Mouse (Mus musculus) fat pad, adult 2 months (tissue): ENCODE results near the gene Wdr34.
"Not testable (repeated sequence)": the region's sequence is repeated elsewhere in the genome, so short reads cannot be mapped to it uniquely, and the experiment has no call there.

Experiments used
- DNase-seq: peaks from one replicate; pipeline ENCODE4 v3.0.0-alpha.2; 2011; ENCODE audit warnings: low read depth, low spot score; ENCODE audit errors: extremely low read depth

The Wdr34 gene

DNA sequence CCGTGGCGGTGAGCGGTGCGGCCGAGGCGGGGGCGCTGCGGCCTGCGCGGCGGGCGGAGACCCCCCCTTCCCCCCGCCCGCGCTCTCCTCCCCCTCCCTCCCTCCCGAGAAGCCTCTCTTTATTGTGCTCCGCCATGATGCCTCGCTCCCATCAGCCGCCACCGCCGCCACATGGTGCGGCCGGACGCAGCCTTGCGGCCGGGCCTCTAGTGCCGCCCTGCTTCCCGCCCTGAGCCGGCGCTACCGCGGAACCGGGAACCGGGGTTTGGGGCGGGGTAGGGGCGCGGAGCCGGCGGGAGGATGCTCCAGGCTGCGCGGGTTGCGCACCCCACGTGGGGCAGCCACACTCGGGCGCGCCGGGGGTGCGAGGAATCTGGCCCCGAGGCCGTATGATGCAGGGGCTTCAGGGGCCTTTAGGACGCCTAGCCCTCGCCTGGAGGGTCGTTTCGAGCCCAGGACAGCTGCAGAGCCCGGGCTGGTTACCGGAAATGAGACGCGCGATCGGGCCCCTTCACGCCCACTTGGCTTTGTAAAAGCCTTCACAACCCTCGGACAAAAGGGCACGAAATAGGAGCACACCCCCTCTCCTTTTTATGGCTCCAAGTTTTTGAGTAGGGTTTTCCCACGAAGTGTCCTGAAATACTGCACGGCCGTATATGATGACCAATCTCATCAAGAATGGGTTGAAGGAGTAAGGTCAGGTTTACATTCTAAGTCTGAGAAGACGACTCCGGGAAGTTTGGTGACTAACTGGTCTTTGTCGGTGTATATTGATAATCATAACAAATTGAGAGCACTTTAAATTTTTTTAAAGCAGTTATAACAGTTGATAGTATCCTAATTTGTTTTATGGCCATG is 18.6 kb upstream of the Wdr34 start:
- DNase-seq, result no peak

DNA sequence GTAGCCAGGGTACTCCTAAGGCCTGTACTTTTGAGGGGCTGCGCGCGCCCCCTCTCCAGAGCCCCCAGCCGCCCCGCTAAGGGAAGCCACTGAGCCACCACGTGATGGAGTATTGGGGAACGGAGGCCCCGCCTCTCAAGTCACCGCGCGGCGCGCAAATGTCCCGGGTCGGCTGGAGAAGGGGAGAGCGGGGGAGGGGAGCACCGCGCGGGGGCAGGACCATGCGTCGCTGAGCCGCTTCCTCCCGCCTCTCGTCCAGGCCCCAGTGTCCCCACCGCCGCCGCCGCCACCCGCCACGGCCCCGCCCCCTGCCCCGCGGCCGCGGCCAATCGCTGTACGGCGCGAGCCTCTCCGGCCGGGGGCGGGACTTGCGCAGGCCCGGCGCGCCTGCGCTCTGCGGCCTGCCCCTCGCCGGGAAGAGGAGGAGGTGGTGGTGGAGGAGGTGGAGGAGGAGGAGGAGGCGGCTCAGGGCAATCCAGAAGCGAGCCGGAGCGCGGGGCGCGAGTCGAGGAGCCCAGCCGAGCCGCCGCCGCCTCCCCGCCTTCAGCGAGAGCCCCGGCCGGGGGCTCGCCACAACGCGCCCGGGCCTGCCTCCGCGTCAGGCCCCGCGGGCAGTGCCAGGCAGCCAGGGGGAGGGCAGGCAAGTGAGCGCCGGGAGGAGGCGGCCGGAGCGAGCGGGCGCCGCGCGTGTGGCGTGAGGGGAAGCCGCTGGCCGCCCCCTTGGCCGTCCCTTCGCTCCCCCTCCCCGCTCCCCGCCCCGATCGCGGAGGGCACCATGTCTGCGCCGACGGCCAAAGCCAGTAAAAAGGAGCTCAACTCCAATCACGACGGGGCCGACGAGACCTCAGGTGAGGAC is 17.6 kb upstream of the Wdr34 start:
- no peak for DNase-seq

DNA sequence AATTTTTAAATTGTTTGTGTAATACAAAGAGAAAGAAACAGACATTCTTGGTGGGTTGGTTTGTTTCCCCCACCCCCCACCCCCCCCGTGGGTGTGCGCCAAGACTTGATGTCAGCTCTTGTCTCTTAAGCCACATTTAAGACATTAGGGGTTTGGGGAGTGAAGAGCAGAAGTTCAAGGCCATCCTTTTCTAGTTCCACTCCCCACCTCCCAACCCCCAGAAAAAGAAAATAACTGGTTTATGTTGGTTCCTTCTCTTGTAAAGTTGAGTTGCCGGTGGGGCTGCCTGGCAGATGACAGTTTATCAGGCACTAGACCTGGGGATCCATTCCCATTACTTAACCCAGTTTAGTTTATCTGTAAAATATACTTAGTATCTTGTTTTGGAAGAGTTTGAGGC is 15.6 kb upstream of the Wdr34 start:
- no peak for DNase-seq

DNA sequence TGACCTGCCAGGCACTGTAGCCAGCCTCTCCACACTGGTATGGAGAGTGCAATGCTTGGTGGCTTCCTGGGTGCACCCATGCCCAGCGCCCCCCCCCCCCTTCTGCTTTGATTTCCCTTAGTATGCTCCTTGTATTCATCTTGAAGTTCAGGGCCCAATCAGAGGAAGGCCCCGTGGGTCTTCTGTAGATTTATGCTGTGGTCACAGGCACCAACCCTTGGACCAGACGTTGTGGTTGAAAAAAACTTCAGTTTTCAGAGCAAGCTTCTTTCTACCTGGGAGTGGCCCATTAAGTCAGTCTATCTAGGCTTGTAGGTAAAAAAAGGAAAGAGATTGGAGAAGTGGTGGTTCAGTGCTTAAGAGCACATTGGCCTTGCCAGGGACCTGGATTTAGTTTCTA is 15.1 kb upstream of the Wdr34 start:
- DNase-seq, result no peak

DNA sequence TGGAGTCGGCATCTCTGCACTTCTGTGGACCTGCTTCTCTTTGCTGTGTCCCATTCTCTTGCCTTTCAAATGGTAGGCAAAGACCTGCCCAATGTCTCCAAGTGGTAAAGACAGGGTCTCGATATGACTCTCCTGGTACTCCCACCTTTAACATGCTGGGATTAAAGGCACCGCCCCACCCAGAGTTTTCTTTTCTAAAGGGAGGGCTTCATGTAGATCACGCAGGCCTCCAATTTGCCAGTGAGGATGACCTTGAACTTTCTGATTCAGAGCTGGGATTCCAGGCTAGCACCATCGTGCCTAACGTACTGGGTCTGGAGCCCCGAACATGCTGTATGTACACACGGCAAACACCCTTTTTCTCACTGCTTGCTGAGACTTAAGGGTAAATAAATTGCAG is 14.6 kb upstream of the Wdr34 start:
- no peak for DNase-seq

DNA sequence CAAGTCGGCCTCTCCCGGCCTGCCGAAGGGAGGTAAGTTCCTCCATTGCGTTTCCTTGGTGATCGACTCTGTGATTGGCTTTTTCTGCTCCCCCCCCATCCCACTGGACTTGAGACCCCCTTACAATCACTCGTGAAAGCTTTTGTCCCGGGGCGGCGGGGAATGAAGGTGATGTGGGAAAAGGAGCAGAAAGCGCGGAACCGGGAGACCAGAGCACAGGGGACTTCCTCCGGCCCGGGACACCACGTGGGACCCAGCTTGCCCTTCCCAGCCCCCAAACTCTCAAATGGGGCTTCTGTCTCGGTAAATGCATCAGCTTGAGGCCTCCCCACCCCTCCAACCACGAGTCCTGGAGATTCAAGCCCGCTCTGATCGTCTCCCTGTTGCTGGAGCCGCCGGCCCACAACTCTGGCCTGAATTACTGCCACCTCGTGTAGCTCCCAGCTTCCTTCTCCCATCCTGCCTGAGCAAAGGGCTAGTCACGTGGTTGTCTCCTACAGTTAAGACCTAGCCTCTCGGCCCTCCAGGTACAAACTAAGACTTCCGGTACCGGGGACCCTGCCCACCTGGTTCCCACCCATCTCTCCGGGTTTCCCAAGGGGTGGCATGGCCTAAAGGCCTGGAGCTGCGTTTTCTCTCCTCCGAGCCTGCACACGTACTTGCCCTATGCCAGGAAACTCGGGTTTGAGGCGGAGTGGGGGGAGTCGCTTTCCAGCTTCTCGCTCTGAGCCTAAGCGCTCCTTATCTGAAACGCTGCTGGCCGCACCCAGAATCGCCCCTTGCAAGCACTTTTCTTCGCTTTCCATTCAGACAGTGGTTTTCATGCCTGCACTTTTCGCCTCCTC is 13.8 kb upstream of the Wdr34 start:
- DNase-seq, result no peak

DNA sequence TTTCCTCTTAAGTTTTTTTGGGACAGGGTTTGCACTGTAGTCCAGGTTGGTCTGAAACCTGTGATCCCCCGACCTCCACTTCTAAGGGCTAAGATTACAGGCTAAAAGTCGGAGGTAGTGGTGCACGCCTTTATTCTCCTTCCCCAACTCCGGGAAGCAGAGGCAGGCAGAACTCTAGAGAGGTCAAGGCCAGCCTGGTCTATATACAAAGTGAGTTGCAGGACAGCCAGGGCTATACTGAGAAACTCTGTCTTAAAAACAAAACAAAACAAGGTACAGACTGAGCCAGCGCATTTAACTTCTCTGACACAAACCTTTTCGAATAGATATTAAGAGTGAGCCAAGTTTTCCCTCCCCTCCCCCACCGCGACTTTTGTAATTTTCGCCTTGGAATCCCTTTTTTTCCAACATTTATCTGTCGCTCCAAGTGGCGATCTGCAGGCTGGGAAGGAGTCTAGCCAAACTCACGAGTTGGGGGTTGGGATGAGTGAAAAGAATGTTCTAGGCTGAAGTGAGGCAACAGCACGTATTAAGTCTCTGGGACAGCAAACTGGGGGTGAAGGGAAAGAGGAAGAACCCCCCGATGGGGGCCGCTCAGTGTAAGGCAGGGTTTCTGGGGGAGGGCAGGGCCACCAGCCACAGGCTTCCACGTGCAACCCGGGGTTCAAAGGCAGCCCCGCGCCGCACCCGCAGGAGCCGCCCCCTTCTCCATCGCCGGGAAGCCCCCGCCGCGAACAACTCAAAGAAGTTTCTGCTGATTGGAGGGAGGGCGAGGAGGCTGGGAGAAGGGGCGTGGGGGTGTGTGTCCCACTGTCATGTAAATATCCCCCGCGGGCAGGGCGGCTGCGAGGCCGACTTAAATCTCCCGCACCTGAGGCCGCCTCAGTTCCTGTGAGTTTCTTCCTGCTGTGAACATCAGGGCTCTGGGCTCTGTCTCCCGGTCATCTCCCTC is 12.8 kb upstream of the Wdr34 start:
- no peak for DNase-seq

DNA sequence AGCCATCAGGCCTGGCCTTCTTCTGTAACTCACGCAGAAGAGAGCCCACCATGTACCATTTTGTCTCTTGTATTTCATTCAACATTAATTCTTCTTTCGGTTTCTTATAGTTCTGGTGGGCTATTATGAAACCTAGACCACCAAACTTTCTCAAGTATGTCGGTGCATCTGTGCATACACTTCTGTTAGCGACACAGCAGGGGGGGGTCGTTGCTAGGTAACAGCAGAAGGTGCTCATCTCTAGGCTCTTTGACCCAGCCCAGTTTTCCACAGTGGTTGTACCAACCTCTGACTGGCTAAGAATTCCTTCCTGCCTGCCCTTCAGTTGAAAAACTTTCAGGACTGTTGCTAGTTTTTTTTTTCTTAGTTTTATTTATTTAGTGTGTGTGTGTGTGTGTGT is 9.7 kb upstream of the Wdr34 start:
- DNase-seq, result no peak

DNA sequence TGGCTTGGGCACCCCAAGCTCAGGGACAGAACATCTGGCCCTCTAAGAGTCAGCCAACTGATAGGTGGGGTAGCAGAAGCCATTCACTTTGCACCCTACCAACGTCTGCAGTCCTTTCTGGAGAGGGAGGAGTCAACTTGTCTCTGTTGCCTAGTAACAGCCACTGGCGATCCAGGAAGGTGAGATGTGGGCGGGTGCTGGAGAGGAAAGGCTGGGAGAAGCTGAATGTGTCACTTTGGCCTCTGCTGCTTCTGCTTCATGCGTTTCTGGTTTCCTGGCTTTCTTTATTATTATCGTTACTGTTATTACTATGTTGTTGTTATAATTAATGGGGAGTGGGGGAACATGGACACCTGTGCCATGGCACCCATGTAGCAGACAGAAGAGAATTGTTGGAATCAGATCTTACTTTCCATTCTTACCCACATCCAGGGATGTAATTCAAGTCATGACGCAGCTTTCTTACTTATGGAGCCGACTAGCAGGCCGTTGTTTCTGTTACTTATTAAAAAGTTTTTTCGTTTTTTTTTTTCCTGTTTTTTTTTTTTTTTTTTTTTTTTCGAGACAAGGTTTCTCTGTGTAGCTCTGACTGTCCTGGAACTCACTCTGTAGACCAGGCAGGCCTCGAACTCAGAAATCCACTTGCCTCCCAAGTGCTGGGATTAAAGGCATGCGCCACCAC is 8.7 kb upstream of the Wdr34 start, which contains the start of gene Set:
TSS of gene Set (plus strand) at position 156 of the 682 bp plus-strand sequence.
- DNase-seq, result no peak

DNA sequence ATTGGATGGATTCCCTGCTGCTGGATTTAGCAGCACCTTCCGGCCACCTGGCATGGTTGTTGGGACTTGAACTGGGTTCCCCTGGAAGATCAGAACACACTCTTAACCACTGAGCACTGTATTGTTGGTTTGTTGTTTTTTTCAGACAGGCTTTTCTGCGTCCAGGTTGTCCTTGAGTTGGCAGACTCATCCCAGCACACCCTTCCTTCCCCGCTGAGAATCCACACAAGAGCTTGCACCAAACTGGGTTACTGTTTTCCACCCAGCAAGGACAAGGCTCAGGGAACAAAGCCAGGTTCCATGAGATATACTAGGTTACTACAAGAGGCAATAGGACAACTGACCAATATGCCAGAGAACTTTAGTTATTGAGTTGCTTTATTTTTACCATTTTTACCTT is 8.1 kb upstream of the Wdr34 start:
- DNase-seq, result no peak

DNA sequence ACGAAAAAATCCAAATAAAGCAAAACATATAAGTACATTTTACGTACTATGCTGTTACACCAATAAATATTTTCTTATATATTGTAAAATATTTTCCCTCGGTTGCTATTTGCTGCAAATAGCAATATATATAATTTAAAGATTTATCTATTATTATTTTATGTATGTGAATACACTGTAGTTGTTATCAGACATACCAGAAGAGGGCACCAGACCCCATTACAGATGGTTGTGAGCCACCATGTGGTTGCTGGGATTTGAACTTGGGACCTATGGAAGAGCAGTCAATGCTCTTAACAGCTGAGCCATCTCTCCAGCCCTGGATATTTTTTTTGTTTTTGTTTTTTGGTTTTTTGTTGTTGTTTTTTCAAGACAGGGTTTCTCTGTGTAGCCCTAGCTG is 6.6 kb upstream of the Wdr34 start:
- DNase-seq, result not testable (repeated sequence)

DNA sequence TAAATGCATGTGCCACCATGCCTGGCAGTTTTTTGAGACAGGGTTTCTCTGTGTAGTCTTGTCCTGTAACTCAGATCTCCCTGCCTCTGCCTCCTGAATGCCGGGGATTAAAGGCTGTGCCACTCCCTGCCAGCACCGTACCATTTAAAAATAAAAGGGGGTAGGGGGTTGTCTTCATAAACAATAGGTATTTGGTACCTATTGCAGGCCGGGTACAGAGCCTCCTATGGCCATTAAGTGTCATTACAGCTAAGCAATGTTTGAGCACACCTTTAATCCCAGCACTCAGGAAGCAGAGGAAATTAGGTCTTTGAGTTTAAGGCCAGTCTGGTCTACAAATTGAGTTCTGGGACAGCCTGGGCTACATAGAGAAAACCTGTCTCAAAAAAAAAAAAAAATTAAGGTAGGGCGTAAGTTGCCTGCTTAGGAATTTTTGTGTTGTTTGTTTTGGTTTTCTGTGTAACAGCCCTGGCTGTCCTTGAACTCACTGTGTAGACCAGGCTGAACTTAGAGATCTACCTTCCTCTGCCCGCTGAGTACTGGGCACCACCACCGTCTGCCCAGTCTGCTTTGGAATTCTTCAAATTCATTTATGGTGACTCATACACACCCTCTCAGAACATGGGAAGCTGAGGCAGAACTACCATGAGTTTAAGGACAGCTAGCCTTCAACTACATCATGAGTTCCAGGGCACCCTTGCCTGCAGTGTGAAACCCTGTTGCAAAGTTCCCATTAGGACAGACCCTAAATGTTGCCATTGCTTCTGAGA is 3.5 kb upstream of the Wdr34 start:
- DNase-seq, result no peak

DNA sequence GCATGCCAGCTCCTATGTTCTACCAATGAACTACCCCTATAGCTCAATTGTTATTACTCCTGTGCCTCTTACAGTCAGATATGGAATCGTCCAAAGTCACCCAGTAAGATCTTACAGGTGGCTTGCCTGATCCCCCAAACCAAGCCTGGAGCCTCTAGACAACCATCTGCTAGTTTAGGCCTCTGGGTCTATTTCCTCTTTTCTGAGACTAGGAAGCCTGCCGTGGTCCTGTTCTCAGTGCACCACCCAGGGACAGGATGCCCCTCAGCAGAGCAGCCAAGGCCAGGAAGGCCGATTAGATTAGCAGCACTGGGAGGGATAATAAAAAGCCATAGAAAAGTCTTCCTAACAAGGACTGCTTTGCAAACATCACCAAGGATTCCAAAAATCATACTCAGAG is 1.1 kb upstream of the Wdr34 start:
- DNase-seq, result no peak

DNA sequence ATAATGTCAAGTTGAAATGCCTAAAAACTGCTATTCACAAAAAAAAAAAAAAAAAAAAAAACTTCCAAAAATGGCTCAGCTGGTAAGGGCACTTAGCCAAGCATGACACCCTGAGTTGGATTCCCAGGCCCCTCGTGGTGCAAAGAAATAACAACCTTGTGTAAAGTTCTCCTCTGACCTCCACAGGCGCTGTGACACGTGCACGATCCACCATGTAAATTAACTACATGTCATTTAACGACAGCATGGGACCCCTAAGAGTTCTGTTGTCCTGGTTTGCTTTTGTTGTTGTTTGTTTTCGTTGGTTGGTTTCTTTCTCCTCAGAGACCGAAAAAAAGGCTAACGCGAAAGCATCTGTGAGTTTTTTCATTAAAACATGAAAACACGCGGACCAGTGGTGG is 580 bp downstream of the Wdr34 start:
- no peak for DNase-seq

DNA sequence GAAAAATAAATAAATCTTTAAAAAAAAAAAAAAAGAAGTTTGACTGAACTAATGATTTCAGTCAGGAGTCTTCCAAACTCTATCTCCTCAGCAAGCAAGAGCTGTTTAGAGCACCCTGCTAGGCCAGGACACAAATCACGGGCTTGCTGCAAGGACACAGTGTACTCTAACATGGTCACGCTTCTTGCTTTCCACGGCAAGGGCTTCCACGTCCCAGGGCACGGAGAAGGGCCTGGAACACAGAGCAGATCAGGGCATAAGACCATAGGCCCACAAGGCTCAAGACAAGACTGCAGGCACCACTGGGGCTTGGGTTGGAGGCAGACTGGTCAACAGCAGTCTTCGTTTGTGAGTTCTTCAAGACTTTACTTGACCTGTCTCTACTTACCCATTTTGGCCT is 1.6 kb downstream of the Wdr34 start:
- no peak for DNase-seq

DNA sequence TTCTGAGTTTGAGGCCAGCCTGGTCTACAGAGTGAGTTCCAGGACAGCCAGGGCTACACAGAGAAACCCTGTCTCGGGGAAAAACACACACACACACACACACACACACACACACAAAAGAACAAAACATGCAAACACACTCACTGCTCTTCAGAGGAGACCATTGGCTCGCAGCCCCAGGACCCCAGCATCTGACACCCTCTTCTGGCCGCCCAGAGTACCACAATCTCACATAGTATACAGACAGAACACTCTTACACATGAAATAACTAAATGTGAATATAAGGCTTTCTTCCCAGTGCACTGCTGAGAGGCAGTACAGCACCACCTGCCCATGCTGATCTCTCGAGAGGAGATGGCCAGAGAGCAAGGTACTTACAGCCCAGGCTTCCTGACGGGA is 4.1 kb downstream of the Wdr34 start:
- DNase-seq, result no peak

DNA sequence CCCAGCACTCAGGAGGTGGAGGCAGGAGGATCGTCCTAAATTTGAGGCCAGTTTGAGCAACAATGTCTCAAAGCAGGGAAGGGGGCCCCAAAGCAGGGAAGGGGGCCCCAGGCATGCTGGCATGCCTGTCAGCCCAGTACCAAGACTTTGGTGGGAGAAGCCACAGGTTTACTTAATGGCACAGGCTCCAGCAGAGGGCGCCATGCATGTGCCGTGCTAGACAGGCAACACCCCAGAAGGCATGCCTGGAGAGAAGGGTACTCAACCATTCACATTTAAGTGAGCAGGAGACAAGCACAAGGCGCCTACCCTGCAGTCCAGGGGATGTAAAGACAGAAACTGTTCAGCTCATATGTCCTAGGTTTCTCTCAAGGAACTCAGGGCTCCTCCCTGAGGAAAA is 6.2 kb downstream of the Wdr34 start:
- no peak for DNase-seq

DNA sequence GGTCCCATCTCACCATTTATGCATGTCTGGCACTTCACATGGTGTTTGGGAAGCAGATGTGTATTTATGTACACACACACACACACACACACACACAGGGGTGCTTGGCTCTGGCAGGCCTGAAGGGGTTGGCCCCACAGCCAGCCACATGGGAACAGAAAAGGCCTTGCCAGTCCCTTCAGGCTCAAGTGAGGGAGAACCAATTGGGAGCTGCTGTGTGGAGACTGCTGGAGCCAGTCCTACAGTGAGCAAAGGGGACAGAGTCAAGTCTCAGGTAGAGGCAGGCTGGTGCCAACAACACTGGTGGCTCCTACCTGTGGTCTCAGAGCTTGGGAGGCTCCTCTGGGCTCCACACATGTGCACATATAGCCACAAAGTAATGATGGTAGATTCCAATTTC is 9.0 kb downstream of the Wdr34 start:
- DNase-seq, result no peak

DNA sequence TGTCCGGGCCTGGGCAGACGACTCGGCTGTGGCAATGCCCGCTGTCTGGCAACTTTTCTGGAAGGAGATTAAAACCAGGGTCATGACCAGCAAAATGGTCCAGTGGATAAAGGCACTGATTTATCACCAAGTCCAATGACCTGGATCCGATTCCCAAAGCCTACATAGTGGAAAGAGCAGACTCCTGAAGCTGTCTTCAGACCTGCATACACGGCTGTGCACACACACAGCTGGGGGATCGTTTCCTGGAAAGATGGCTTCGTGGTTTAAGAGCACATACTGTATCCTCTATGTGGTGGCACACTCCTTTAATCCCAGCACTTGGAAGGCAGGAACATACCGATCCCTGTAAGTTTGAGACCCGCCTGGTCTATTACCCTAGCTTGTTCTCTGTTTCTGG is 10.3 kb downstream of the Wdr34 start:
- DNase-seq, result no peak
